Comparison of ENCODE assay signal across 26 mouse cellular contexts in genomic region chr2:164007987-164008545, GRCm38 (mm10). TPM values are rescaled to one million over a fixed set of nuclear protein-coding genes. Genes with fewer than 3 reads are reported as not detected.
DNase-seq lines count a peak whose midpoint lies in the region; ATAC-seq and TF ChIP-seq lines count a peak whose summit lies in the region.
"Had no signal": no experiment of that assay in that cellular context is flagged by ENCODE, and none has a peak within 500 bp of the region (broad histone marks: within the 10 kb centered on the region; RNA-seq: fewer than 3 reads in every experiment).

No protein-coding gene starts in this region.

- no peak overlapping the region for H3K4me3 ChIP-seq in heart, adult 2 months
- no peak overlapping the region for H3K4me3 ChIP-seq in liver, embryonic 15.5 days (replicated peaks)
- H3K4me3 ChIP-seq in forebrain, postnatal 0 days (ENCODE audit: low read depth, low read length) = no peak overlapping the region
- H3K4me3 ChIP-seq: heart, embryonic 12.5 days; hindbrain, embryonic 10.5 days; limb, embryonic 13.5 days; megakaryocyte, embryonic 14.5 days had no signal

- no peak for TF ChIP-seq CTCF in heart, adult 2 months (IDR thresholded peaks at IDR 0.05)
- no peak for TF ChIP-seq CTCF in brain, embryonic 14.5 days (IDR thresholded peaks at IDR 0.05; ENCODE audit: borderline replicate concordance, extremely low read depth, insufficient read depth, insufficient read length)
- TF ChIP-seq CTCF in forebrain, postnatal 0 days (IDR thresholded peaks at IDR 0.05; ENCODE audit: low read depth) = no peak

- H3K79me2 ChIP-seq in heart, adult 2 months (replicated peaks; ENCODE audit: control insufficient read depth, insufficient read depth, low read length) = peaks cover 25% of the 10 kb centered on the region

- H3K27ac ChIP-seq in heart, adult 2 months = no peak overlapping the region
- 0 out of 2 replicates have a peak overlapping the region, but pooled peaks have one; percentile 29 for H3K27ac ChIP-seq in liver, embryonic 15.5 days (replicated peaks)
- peak overlapping the region; percentile 84 for H3K27ac ChIP-seq in forebrain, postnatal 0 days (ENCODE audit: low read depth, low read length)
- H3K27ac ChIP-seq: hindbrain, embryonic 10.5 days; limb, embryonic 13.5 days had no signal

- no peaks in the 10 kb centered on the region for H3K9me3 ChIP-seq in liver, embryonic 15.5 days (replicated peaks)
- no peaks in the 10 kb centered on the region for H3K9me3 ChIP-seq in forebrain, postnatal 0 days (ENCODE audit: low read length)
- H3K9me3 ChIP-seq: heart, embryonic 12.5 days; hindbrain, embryonic 10.5 days; limb, embryonic 13.5 days; megakaryocyte, embryonic 14.5 days had no signal

- H3K4me2 ChIP-seq in liver, embryonic 15.5 days = no peak overlapping the region
- no peak overlapping the region for H3K4me2 ChIP-seq in forebrain, postnatal 0 days (ENCODE audit: low read depth)
- H3K4me2 ChIP-seq: heart, embryonic 12.5 days; limb, embryonic 13.5 days had no signal

- H3K27me3 ChIP-seq in heart, adult 2 months (ENCODE audit: control insufficient read depth, insufficient read depth, low read length) = no peaks in the 10 kb centered on the region
- H3K27me3 ChIP-seq in liver, embryonic 15.5 days = no peaks in the 10 kb centered on the region
- H3K27me3 ChIP-seq in forebrain, postnatal 0 days (ENCODE audit: insufficient read depth, low read length) = no peaks in the 10 kb centered on the region
- H3K27me3 ChIP-seq: heart, embryonic 12.5 days; limb, embryonic 13.5 days; megakaryocyte, embryonic 14.5 days had no signal

- H3K9ac ChIP-seq in heart, adult 2 months (ENCODE audit: low read depth, low read length) = no peak overlapping the region
- H3K9ac ChIP-seq in liver, embryonic 15.5 days = no peak overlapping the region
- H3K9ac ChIP-seq in forebrain, postnatal 0 days = no peak overlapping the region
- H3K9ac ChIP-seq: heart, embryonic 12.5 days; limb, embryonic 13.5 days had no signal

- peaks cover 33% of the 10 kb centered on the region for H3K36me3 ChIP-seq in heart, adult 2 months (ENCODE audit: control insufficient read depth, insufficient read depth, low read length)
- peaks cover 25% of the 10 kb centered on the region for H3K36me3 ChIP-seq in liver, embryonic 15.5 days (replicated peaks)
- H3K36me3 ChIP-seq in forebrain, postnatal 0 days (ENCODE audit: insufficient read depth) = peaks cover 14% of the 10 kb centered on the region; the same call in 1 of the 2 replicates

- no peak for ATAC-seq in liver, embryonic 15.5 days (ENCODE audit: insufficient read depth)
- ATAC-seq in forebrain, postnatal 0 days = peak; percentile 75
- no peak for ATAC-seq in megakaryocyte-erythroid progenitor cell, adult 5-6 weeks (replicated peaks; ENCODE audit: low FRiP score, low TSS enrichment, poor library complexity, severe bottlenecking)
- ATAC-seq: activated CD4-positive, CD25-positive, alpha-beta regulatory T cell, adult 4 months; hindbrain, embryonic 16.5 days had no signal

- peak; percentile 84 for DNase-seq in heart, adult 11 months
- DNase-seq in heart, adult 2 months = no peak
- DNase-seq in liver = no peak
- peak; percentile 59 for DNase-seq in brain, embryonic 14.5 days (ENCODE audit: low read depth)
- DNase-seq in forebrain, postnatal 0 days = peak; percentile 58
- no peak for DNase-seq in right cerebral cortex, adult 18-20 months
- DNase-seq: adrenal gland, postnatal 10 days; cerebellum, adult 11 months; cerebellum, adult 9-11 months; heart, postnatal 10 days; kidney, adult 11 months; kidney, postnatal 4 days; lung, adult 18-20 months; lung, postnatal 14 days; midbrain, embryonic 14.5 days; right cerebral cortex, postnatal 14 days; thymus, postnatal 14 days had no signal

- TF ChIP-seq POLR2A in heart, adult 2 months (IDR thresholded peaks at IDR 0.05; ENCODE audit: insufficient read depth, low read depth, low read length) = no peak
- no peak for TF ChIP-seq POLR2A in brain, embryonic 14.5 days (IDR thresholded peaks at IDR 0.05; ENCODE audit: borderline replicate concordance, extremely low read depth, insufficient read depth, insufficient read length, poor library complexity, severe bottlenecking)

- peaks cover 25% of the 10 kb centered on the region for H3K4me1 ChIP-seq in heart, adult 2 months (ENCODE audit: control insufficient read depth, insufficient read depth, low read length)
- H3K4me1 ChIP-seq in liver, embryonic 15.5 days (replicated peaks) = peaks cover 71% of the 10 kb centered on the region
- H3K4me1 ChIP-seq in forebrain, postnatal 0 days (ENCODE audit: insufficient read depth) = peaks cover 3% of the 10 kb centered on the region; the same call in 1 of the 2 replicates

- intact Hi-C loops in heart, adult 2 months (cut with DNase I) = no loop called here

- no peak for TF ChIP-seq EP300 in heart, adult 2 months (IDR thresholded peaks at IDR 0.05; ENCODE audit: insufficient read depth, low read depth, low read length)

- WGBS in heart, adult 2 months = 66% methylated on average over 2 of the region's 2 CpGs
- WGBS in liver, embryonic 15.5 days (ENCODE audit: insufficient replicate concordance) = 74% methylated on average over 2 of the region's 2 CpGs
- WGBS in forebrain, postnatal 0 days = 31% methylated on average over 2 of the region's 2 CpGs

RNA-seq across cellular contexts. Expression of gene Ywhab, which starts 13.3 kb away (rescaled TPM):
- 10 to 100 TPM; 71.9 to 73.1 TPM for total RNA-seq in heart, adult 2 months (2021)
- 26.8 and 37.1 TPM in 2 replicates for polyA plus RNA-seq in heart, adult 2 months (2012; rRNA removed)
- 91.7 and 96.3 TPM in 2 replicates for polyA plus RNA-seq in liver, embryonic 15.5 days (2015; fragmentation: Nextera tagmentation; extraction: Ambion mirVana)
- polyA plus RNA-seq in brain, embryonic 14.5 days (2012; rRNA removed) = 139 and 214 TPM in 2 replicates
- total RNA-seq in forebrain, postnatal 0 days (2014; rRNA removed) = 161 and 171 TPM in 2 replicates
- polyA plus RNA-seq in forebrain, postnatal 0 days (2015; fragmentation: Nextera tagmentation; extraction: Ambion mirVana) = 510 and 620 TPM in 2 replicates
- total RNA-seq in megakaryocyte-erythroid progenitor cell, adult 5-6 weeks (2014; fragmentation: Nextera tagmentation) = 111 and 112 TPM in 2 replicates
- 54.1 and 60.2 TPM in 2 replicates for total RNA-seq in megakaryocyte-erythroid progenitor cell, adult 5-6 weeks (2017)

RNA-seq across cellular contexts. Expression of gene Pabpc1l, which starts 17.2 kb away (rescaled TPM):
- under 1 TPM; 0.32 to 0.63 TPM for total RNA-seq in heart, adult 2 months (2021)
- 0.73 and 0.90 TPM in 2 replicates for polyA plus RNA-seq in heart, adult 2 months (2012; rRNA removed)
- polyA plus RNA-seq in liver, embryonic 15.5 days (2015; fragmentation: Nextera tagmentation; extraction: Ambion mirVana) = 0.32 and 0.54 TPM in 2 replicates
- 2.7 and 2.8 TPM in 2 replicates for polyA plus RNA-seq in brain, embryonic 14.5 days (2012; rRNA removed)
- total RNA-seq in forebrain, postnatal 0 days (2014; rRNA removed) = 0.71 and 1.1 TPM in 2 replicates
- polyA plus RNA-seq in forebrain, postnatal 0 days (2015; fragmentation: Nextera tagmentation; extraction: Ambion mirVana) = 1.8 and 2.6 TPM in 2 replicates
- total RNA-seq in megakaryocyte-erythroid progenitor cell, adult 5-6 weeks (2014; fragmentation: Nextera tagmentation) = 1.5 TPM in 1 of 2 replicates, not detected in the other
- total RNA-seq in megakaryocyte-erythroid progenitor cell, adult 5-6 weeks (2017) = not detected in 2 replicates
- total RNA-seq: granulocyte monocyte progenitor cell, adult 5-6 weeks had no signal

Comparison
In these comparisons a context has a peak if more than half of its experiments do, and no peak if none do; other contexts are left out.
1. DNase-seq: peak in heart, adult 11 months (single experiment), brain, embryonic 14.5 days (single experiment) and forebrain, postnatal 0 days (single experiment); none in heart, adult 2 months (0 of 2), liver (single experiment) and right cerebral cortex, adult 18-20 months (single experiment).